Mouse (Mus musculus) midbrain, postnatal 0 days (tissue): ENCODE data around the gene Pde5a. TPM values are rescaled to one million over a fixed set of nuclear protein-coding genes. Genes with fewer than 3 reads are reported as not detected.
A peak's percentile ranks its signal among the peaks of the same experiment; 100 is the strongest.

Source experiments
- ATAC-seq: fragments of 200-750 bp; cut with Nextera tagmentation; 2 replicates; pipeline ENCODE4 v1.8.0; 2017; ENCODE audit warnings: moderate number of reproducible peaks, mild to moderate bottlenecking, moderate TSS enrichment, moderate library complexity; ENCODE audit not compliant: low FRiP score
- DNase-seq: peaks from one replicate; pipeline ENCODE4 v3.0.0-alpha.2; 2015; ENCODE audit warnings: low spot score
- H3K27ac ChIP-seq: fragments of 300-500 bp; sonication (generic); 2 replicates; pipeline ENCODE4 v1.5.1; 2014; ENCODE audit warnings: low read depth, mild to moderate bottlenecking, low read length, mixed read lengths
- H3K27me3 ChIP-seq: fragments of 300-500 bp; sonication (generic); 2 replicates; pipeline ENCODE4 v1.6.1; 2014; ENCODE audit warnings: low read length, control low read depth, mixed read lengths; ENCODE audit not compliant: insufficient read depth
- H3K36me3 ChIP-seq: fragments of 300-500 bp; sonication (generic); 2 replicates; pipeline ENCODE4 v1.6.1; 2014; ENCODE audit warnings: low read length, control low read depth, mixed read lengths; ENCODE audit not compliant: insufficient read depth
- H3K4me1 ChIP-seq: fragments of 300-500 bp; sonication (generic); 2 replicates; pipeline ENCODE4 v1.6.1; 2014; ENCODE audit warnings: mild to moderate bottlenecking, control low read depth, antibody characterized with exemption, low read length, mixed read lengths; ENCODE audit not compliant: insufficient read depth
- H3K4me2 ChIP-seq: fragments of 300-500 bp; sonication (generic); 2 replicates; pipeline ENCODE4 v1.6.1; 2014; ENCODE audit warnings: low read depth, mild to moderate bottlenecking, low read length, mixed read lengths; ENCODE audit not compliant: poor library complexity, severe bottlenecking
- H3K4me3 ChIP-seq: fragments of 300-500 bp; sonication (generic); 2 replicates; pipeline ENCODE4 v1.5.1; 2014; ENCODE audit warnings: low read depth, mild to moderate bottlenecking, low read length, moderate library complexity
- H3K9ac ChIP-seq: fragments of 300-500 bp; sonication (generic); replicated peaks from 2 replicates; pipeline ENCODE4 v1.6.1; 2014; ENCODE audit warnings: mild to moderate bottlenecking, low read length, moderate library complexity, mixed read lengths; ENCODE audit not compliant: poor library complexity, severe bottlenecking
- H3K9me3 ChIP-seq: fragments of 300-500 bp; sonication (generic); 2 replicates; pipeline ENCODE4 v1.6.1; 2016; ENCODE audit warnings: low read length, control low read depth
- CTCF ChIP-seq: IDR thresholded peaks from 2 replicates; pipeline ENCODE4 v1.5.1; 2016; ENCODE audit warnings: antibody characterized with exemption, mild to moderate bottlenecking
- WGBS: fragments of 180-500 bp; shearing (Covaris S2); extraction: QIAGEN DNeasy Blood & Tissue Kit; methylation state at CpG from one replicate; pipeline ENCODE4 v1.1.7; 2014; 5-methylcytosine and 5-hydroxymethylcytosine counted together
- polyA plus RNA-seq: library from polyadenylated mRNA; unstranded; fragments of >200 nt; fragmentation: Nextera tagmentation; extraction: Ambion mirVana; gene quantifications from 2 replicates; pipeline ENCODE4 v1.2.1, GENCODE M21; 2015
- total RNA-seq: library from RNA; depleted of rRNA; stranded (reverse); fragments of >200 nt; gene quantifications from 2 replicates; pipeline ENCODE4 v1.2.3, GENCODE M21; 2014; rRNA removed

Gene Pde5a
- total RNA-seq (5.5 and 7.7 TPM in 2 replicates), polyA plus RNA-seq (1.0 TPM in 2 replicates)

- DNase-seq, result peak; percentile 76
- Histone ChIP-seq H3K27ac (peak within 1 kb of the TSS; percentile 52; the same call in 1 of the 2 replicates), H3K9ac (peak within 1 kb of the TSS; percentile 67), H3K36me3 (no peaks in the 10 kb centered on the region), H3K4me2 (peak within 1 kb of the TSS; percentile 94), H3K9me3 (no peaks in the 10 kb centered on the region), H3K4me3 (peak within 1 kb of the TSS; percentile 76), H3K27me3 (no peaks in the 10 kb centered on the region), H3K4me1 (peaks cover 2% of the 10 kb centered on the region; the same call in 1 of the 2 replicates)
- ATAC-seq, result peak; percentile 61
- TF ChIP-seq CTCF, result peak; percentile 78
- WGBS, result under 1% methylated on average over 49 of the region's 49 CpGs
Measured at GRCm38 (mm10) chr3:122728852-122729600, at the start of gene Pde5a. TSS of gene Pde5a (plus strand) at chr3:122728947.

GRCm38 (mm10) chr3:122680851-122681250, 47.9 kb upstream of the Pde5a start:
- no peak for TF ChIP-seq CTCF
- no peaks in the 10 kb centered on the region for H3K9me3 ChIP-seq
- no peaks in the 10 kb centered on the region for H3K36me3 ChIP-seq
- no peak overlapping the region for H3K27ac ChIP-seq
- DNase-seq (no peak), ATAC-seq (no peak)
- WGBS, result 93% methylated on average over 3 of the region's 3 CpGs
- no peak overlapping the region for H3K9ac ChIP-seq
- H3K4me1 ChIP-seq, result no peaks in the 10 kb centered on the region
- no peak overlapping the region for H3K4me2 ChIP-seq
- H3K4me3 ChIP-seq, result no peak overlapping the region
- no peaks in the 10 kb centered on the region for H3K27me3 ChIP-seq

GRCm38 (mm10) chr3:122682352-122682751, 46.4 kb upstream of the Pde5a start:
- ATAC-seq (no peak), DNase-seq (no peak)
- Histone ChIP-seq H3K36me3 (no peaks in the 10 kb centered on the region), H3K9me3 (no peaks in the 10 kb centered on the region), H3K4me3 (no peak overlapping the region), H3K4me1 (no peaks in the 10 kb centered on the region), H3K27ac (no peak overlapping the region), H3K27me3 (no peaks in the 10 kb centered on the region), H3K9ac (no peak overlapping the region), H3K4me2 (no peak overlapping the region)
- 71% methylated on average over 4 of the region's 4 CpGs for WGBS
- no peak for TF ChIP-seq CTCF

- Histone ChIP-seq H3K36me3 (no peaks in the 10 kb centered on the region), H3K4me2 (no peak overlapping the region), H3K9ac (no peak overlapping the region), H3K27ac (no peak overlapping the region), H3K4me3 (no peak overlapping the region), H3K9me3 (no peaks in the 10 kb centered on the region), H3K4me1 (no peaks in the 10 kb centered on the region), H3K27me3 (no peaks in the 10 kb centered on the region)
- ATAC-seq, result no peak
- DNase-seq, result no peak
- no peak for TF ChIP-seq CTCF
- WGBS, result 83% methylated on average over 7 of the region's 7 CpGs
Measured at GRCm38 (mm10) chr3:122684832-122685231, 43.9 kb upstream of the Pde5a start.

GRCm38 (mm10) chr3:122693039-122693438, 35.7 kb upstream of the Pde5a start:
- Histone ChIP-seq H3K9ac (no peak overlapping the region), H3K4me3 (no peak overlapping the region), H3K27ac (no peak overlapping the region), H3K27me3 (no peaks in the 10 kb centered on the region), H3K4me2 (no peak overlapping the region), H3K9me3 (no peaks in the 10 kb centered on the region), H3K4me1 (no peaks in the 10 kb centered on the region), H3K36me3 (no peaks in the 10 kb centered on the region)
- WGBS, result 85% methylated on average over 3 of the region's 3 CpGs
- DNase-seq, result no peak
- no peak for TF ChIP-seq CTCF
- ATAC-seq, result no peak

GRCm38 (mm10) chr3:122695870-122696269, 32.9 kb upstream of the Pde5a start:
- Histone ChIP-seq H3K9ac (no peak overlapping the region), H3K27me3 (no peaks in the 10 kb centered on the region), H3K4me1 (no peaks in the 10 kb centered on the region), H3K4me2 (no peak overlapping the region), H3K27ac (no peak overlapping the region), H3K9me3 (no peaks in the 10 kb centered on the region), H3K4me3 (no peak overlapping the region), H3K36me3 (no peaks in the 10 kb centered on the region)
- DNase-seq (no peak), ATAC-seq (no peak)
- 75% methylated on average over 3 of the region's 3 CpGs for whole genome bisulfite sequencing
- no peak for TF ChIP-seq CTCF
